Mouse (Mus musculus): ENCODE results near the gene Kcnab1. TPM values are rescaled to one million over a fixed set of nuclear protein-coding genes. Genes with fewer than 3 reads are reported as not detected.

Gene Kcnab1
- total RNA-seq, 2 experiments from 2014 or later = 19.0 to 25.0 TPM

DNA sequence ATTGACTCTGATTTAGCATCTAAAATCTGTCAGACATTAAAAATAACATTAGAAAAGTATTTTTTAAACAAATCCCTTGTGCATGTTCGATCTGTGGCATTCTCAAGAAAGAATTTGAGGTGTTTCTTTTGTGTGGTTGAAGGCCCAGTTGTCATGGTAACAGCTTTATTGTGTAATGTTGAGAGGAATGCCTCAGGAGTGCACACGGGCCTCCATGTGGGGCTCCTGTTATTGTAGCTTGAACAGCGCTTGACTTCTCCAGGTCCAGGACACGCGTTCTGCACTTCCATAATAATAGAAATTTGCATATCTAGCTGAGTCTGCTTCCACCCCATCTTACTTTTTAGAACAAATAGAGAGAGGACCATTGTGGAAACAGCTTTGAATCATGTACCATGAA lies 36.0 kb downstream of the Kcnab1 start:
- no peak for DNase-seq
- no peak overlapping the region for H3K27ac ChIP-seq
- no peak overlapping the region for H3K4me3 ChIP-seq
- no peak for TF ChIP-seq CTCF (IDR thresholded peaks at IDR 0.05)
- intact Hi-C loops (cut with DNase I) = no loop called here

DNA sequence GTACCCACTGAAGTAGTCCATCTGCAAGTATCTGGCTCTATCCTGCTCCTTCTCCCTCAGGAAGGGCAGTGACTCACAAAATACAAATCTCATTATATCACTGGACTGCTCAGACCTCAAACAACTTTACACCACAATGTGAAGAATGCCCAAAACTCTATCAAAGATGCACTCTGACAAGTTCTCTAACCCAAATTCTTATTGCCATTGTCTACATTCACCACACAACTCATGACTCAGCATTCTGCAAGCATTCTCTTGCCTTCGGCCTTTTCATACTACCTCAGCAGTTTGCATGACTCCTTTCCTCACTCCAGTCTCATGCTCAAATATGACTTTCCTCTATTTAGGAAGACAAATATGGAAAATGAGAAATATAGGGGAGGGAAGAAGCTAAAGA lies 42.6 kb downstream of the Kcnab1 start:
- intact Hi-C loops (cut with DNase I) = no loop called here
- no peak overlapping the region for H3K27ac ChIP-seq
- no peak for TF ChIP-seq CTCF (IDR thresholded peaks at IDR 0.05)
- no peak overlapping the region for H3K4me3 ChIP-seq
- no peak for DNase-seq

DNA sequence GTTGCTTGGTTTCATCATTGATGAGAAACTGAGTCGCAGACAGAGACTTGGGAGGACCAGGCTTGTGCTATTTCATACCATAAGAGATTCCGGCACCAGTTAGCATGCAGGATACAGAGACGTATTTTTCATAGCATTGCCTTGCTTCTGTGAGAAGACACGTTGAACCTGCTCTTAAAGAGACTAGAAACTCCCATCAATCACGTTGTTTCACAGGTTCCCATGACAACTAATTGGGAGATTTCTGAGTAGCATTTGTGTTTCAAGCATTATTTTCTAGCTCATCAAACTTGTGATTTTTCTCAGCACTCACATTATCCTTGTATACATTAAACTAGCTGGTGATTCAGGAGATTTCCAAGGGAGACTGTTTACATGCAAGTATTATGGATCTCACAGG lies 63.8 kb downstream of the Kcnab1 start:
- H3K27ac ChIP-seq = no peak overlapping the region
- intact Hi-C loops (cut with DNase I) = no loop called here
- no peak overlapping the region for H3K4me3 ChIP-seq
- DNase-seq = no peak
- TF ChIP-seq CTCF (IDR thresholded peaks at IDR 0.05) = no peak

DNA sequence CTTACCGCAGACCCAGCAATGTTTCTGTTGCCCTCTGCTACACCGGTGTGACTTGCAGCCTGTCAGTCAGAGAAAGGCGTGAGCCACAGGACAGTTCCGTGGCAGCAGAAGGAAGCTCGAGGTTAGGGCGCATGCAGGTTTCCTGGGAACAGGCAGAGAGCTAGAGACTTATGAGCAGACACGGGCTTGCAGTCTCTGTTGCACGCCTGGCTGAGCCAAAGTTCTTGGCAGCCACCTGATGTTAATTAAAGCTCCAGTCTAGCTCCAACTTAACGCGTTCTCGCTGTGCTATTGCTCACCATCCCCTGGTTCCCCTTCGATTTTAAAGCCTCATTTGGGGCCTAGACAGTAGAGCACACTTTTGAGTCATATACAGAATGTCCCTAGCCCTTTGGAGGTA lies 65.4 kb downstream of the Kcnab1 start:
- intact Hi-C loops (cut with DNase I) = no loop called here
- Histone ChIP-seq H3K4me3 (no peak overlapping the region), H3K27ac (no peak overlapping the region)
- no peak for TF ChIP-seq CTCF (IDR thresholded peaks at IDR 0.05)
- peak; percentile 29 for DNase-seq

DNA sequence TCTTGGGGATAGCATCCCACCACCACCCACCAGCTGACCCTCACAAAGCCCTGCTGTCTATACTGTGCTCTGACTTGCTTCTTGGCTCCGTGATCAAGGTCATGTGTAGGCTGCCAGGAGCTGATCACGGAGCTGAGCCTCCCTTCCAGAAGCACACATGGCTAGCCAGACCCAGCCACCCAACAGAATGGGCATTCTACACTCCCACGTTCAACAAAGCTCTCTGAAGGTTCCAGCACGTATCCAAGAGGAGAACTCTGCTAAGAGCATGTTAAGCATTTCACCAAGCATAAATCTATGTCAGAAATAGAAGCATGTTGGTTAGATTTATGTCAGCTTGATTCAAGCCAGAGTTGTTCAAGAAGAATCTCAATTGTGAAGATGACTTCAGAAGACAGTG lies 66.6 kb downstream of the Kcnab1 start:
- H3K4me3 ChIP-seq = no peak overlapping the region
- intact Hi-C loops (cut with DNase I) = no loop called here
- no peak overlapping the region for H3K27ac ChIP-seq
- no peak for TF ChIP-seq CTCF (IDR thresholded peaks at IDR 0.05)
- DNase-seq = no peak

DNA sequence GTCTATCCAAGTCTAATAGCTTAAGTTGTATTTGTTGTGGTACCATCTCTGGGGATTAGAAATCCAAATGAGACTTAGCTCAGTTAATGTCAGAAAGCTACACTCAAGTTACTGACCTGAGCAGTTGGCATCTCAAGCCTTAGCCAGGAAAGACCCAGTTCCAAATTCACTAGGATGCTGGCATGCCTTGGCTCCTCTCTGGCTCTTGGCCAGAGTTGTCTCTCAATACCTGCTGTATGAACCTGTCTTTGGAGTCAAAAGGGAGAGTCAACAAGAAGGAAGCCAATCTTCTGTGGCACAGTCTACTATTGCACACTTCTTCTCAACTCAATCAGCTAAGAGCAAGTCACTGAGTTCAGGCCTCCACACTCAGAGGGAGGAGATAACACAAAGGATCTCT lies 67.7 kb downstream of the Kcnab1 start:
- Histone ChIP-seq H3K4me3 (no peak overlapping the region), H3K27ac (no peak overlapping the region)
- intact Hi-C loops (cut with DNase I) = no loop called here
- TF ChIP-seq CTCF (IDR thresholded peaks at IDR 0.05) = no peak
- DNase-seq = no peak

DNA sequence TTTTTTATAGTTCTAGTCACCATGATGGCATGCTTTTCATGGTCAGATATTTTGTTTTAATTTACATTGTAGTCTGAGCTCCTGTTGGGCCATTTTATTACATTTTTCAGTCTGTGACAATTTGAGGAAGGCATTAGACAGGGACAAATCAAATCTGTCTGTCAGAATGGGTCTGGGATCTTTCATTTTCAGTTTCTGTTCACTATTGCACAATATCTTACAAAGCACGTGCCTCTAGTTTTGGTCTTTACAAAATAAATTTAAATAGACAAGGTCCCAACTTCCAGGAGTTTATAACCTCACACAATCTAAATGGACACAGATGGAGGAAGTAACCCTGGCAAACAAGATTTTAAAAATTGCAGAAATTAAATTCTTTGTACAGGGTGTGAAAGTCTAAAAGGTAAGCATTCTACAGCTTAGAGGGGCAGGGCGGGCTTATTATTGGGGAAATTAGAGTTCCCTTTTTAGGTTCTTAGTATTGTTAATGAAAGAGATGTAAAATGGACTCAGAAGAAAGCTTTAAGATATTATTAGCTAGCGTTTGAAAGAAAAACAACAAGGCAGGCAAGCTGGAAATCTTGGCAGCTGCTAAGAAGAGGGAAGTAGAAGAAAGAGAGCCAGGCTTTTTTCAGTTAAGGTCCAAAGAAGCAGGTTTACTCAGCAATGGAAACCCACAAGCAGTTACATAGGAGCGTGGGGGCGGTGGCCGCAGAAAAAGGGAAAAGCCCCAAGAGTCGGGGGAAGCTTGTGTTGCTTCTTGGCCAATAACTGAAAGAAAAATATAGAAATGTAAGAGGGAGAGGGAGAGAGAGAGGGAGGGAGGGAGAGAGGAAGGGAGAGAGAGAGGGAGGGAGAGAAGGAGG lies 78.9 kb downstream of the Kcnab1 start:
- intact Hi-C loops (cut with DNase I) = no loop called here
- H3K27ac ChIP-seq = peak overlapping the region; percentile 40
- H3K4me3 ChIP-seq = no peak overlapping the region
- no peak for TF ChIP-seq CTCF (IDR thresholded peaks at IDR 0.05)
- no peak for DNase-seq

DNA sequence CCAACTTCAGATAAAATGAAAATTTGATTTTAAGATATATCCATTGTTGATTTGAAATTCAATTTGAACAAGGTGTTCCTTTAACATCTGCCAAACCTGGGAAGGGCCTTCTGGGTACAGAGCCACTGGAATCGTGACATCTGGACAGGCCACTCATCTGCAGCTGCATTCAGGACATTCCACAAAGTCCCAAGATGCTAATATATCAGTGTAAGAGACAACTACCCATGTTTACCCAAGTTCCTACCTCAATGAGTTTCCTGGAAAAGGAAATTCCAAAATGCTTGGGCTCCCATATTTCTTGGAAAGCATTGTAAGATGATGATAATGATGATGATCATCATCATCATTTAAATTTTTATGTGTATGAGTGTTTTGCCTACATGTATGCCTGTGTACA lies 91.4 kb downstream of the Kcnab1 start:
- no peak for DNase-seq
- intact Hi-C loops (cut with DNase I) = no loop called here
- H3K4me3 ChIP-seq = no peak overlapping the region
- no peak overlapping the region for H3K27ac ChIP-seq
- TF ChIP-seq CTCF (IDR thresholded peaks at IDR 0.05) = no peak

DNA sequence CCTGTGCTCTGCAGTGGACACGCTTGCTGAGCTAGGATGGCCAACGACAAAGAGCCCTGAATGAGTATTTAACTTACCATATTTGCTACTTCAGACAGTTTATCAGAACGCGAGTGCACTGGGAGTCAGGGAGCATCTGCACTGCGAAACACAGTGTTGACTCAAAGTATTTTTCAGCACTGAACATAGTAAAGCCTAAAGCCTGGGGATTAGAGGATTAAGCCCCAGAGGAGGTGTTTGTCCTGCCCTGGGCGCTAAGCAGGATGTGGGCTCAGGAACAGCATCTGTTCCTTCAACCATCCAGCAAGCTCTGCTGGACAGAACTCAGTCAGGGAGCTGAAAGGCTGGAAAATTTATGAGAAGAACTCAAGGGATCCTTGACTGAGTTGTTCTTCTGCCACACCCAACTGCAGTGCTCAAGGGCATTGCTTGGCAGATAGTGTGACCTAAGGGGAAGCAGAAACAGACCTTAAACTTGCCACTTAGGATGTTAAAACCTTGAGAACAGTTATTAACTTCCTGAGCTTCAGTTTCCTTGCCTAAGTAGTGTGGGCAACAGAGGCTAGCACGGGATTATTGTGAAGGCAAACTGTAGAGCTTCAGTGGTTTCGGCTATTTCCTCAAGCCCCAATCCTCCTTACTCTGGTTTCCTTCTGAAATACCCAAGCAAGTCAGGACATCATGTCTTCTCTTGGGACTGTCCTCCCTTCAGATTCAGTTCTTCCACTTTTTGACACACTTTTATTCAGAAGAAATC lies 94.4 kb downstream of the Kcnab1 start:
- intact Hi-C loops (cut with DNase I) = no loop called here
- Histone ChIP-seq H3K4me3 (no peak overlapping the region), H3K27ac (no peak overlapping the region)
- DNase-seq = peak; percentile 16
- no peak for TF ChIP-seq CTCF (IDR thresholded peaks at IDR 0.05)

DNA sequence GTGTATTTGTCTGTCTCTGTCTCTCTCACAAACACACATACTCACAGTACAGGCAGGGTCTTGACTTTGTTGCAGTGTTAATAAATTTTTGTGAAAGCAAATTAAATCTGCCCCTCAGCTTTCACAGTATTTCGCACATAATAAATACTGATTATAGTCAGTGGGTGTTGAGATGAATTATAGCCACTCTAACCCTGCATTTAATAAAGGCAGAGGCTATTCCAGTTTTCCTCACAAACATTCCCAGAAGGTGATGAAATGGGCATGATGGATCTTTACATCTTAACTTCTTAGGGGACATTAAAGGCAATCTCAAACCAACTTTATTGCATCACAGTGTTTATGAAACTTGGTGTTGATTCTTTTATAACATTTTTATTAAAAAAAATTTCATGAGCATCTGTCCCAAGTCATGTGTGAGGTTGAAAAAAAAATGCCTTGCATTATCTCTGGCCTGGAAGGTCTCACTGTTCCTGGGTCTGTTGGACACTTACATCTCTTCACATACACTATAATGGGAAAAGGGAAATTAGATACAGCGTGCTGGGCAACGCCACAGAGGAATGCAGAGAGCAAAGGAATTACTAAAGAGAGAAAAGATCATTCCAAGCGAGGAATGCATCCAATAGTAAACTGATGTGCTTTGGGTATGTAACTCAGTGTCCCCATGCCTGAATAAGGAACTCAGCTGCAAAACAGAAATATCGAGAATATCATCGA lies 95.3 kb downstream of the Kcnab1 start:
- no peak for TF ChIP-seq CTCF (IDR thresholded peaks at IDR 0.05)
- H3K4me3 ChIP-seq = no peak overlapping the region
- no peak overlapping the region for H3K27ac ChIP-seq
- no peak for DNase-seq
- intact Hi-C loops (cut with DNase I) = no loop called here

DNA sequence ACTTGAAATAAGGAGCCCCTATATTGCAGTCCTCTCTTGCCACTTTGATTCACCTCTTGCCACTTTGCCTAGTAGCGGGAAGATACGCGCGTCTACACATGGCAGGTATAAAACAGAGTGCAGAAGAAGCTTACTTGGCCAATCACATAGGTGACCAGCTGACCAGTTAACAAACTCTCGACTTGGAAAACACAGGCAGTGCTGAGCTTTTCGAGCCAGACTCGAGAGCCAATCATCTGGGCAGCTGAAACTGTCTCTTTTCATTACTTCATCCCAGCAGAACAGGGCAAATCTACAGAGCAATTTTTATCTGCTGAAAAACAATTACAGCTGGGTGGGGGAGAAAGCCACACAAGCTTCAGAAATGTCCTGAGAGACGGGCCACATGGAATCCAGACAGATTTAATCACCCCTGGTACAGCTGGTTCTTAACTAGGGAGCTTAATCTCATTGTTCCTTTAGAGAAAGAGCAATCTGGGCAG lies 96.4 kb downstream of the Kcnab1 start:
- DNase-seq = no peak
- intact Hi-C loops (cut with DNase I) = no loop called here
- no peak overlapping the region for H3K4me3 ChIP-seq
- no peak for TF ChIP-seq CTCF (IDR thresholded peaks at IDR 0.05)
- no peak overlapping the region for H3K27ac ChIP-seq

DNA sequence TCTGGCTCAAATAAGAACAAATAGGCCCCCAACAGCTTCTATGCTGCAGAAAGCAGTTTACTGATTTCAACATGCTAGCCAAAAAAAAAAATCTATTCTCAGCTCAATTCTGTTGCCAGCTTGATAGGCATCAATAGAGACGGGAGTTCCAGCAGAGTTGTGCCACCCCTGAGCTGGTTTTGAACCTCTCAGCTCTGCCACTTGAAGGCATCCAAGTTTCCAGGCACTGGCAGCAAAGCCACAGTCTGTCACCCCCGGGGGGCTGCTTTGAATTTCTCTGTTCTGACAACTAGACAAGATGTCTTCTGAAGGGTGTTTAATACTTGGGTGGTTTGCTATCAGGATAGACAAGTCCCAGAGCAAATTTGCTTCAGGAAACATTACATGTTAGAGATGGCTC lies 104.5 kb downstream of the Kcnab1 start:
- intact Hi-C loops (cut with DNase I) = loop anchor here (10.0 kb wide), 1 partner anchor 229 kb away; no protein-coding TSS in a partner anchor
- H3K27ac ChIP-seq = no peak overlapping the region
- no peak overlapping the region for H3K4me3 ChIP-seq
- DNase-seq = no peak
- no peak for TF ChIP-seq CTCF (IDR thresholded peaks at IDR 0.05)

DNA sequence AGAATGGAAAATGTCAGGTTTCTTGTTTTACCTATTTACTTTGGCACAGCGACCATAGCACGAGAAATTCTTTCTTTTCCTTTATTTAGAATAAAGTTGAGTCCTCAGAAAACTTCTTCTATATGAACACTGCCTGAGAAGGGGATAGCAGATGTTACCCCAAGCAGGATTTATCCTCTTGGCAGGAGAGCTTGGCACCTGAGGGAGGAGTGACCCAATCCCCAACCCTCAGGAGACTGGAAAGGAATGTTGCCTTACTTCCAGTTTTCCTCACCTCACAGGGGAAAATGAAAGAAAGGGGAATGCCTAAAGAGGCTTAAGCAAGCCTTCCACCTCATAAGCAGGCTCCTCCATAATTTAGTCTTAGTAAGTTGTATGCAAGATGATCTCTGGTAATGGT lies 105.5 kb downstream of the Kcnab1 start:
- intact Hi-C loops (cut with DNase I) = loop anchor here (10.0 kb wide), 1 partner anchor 230 kb away; no protein-coding TSS in a partner anchor
- TF ChIP-seq CTCF (IDR thresholded peaks at IDR 0.05) = no peak
- no peak for DNase-seq
- H3K4me3 ChIP-seq = no peak overlapping the region
- no peak overlapping the region for H3K27ac ChIP-seq
